Mouse (Mus musculus) left cerebral cortex, postnatal 36 days (tissue): ENCODE results near the gene 2300009A05Rik. TPM values are rescaled to one million over a fixed set of nuclear protein-coding genes. Genes with fewer than 3 reads are reported as not detected.

ENCODE experiments used
- DNase-seq, 2 experiments: peaks; one replicate each; pipeline ENCODE4 v3.0.0; 2021 to 2022; ENCODE audit warnings: low spot score in 2 of 2, mixed read lengths in 1 of 2
- intact Hi-C: fragments of 180-260 bp; cut with DNase I; formaldehyde crosslinking; loops from one replicate; pipeline ENCODE4 v1.15.1; 2025
- total RNA-seq, 2 experiments: library from RNA; stranded (reverse); gene quantifications; 2 replicates each; pipeline ENCODE4 v1.2.3; 2021

2300009A05Rik gene
- 10 to 100 TPM; 24.8 to 27.3 TPM for total RNA-seq

DNA sequence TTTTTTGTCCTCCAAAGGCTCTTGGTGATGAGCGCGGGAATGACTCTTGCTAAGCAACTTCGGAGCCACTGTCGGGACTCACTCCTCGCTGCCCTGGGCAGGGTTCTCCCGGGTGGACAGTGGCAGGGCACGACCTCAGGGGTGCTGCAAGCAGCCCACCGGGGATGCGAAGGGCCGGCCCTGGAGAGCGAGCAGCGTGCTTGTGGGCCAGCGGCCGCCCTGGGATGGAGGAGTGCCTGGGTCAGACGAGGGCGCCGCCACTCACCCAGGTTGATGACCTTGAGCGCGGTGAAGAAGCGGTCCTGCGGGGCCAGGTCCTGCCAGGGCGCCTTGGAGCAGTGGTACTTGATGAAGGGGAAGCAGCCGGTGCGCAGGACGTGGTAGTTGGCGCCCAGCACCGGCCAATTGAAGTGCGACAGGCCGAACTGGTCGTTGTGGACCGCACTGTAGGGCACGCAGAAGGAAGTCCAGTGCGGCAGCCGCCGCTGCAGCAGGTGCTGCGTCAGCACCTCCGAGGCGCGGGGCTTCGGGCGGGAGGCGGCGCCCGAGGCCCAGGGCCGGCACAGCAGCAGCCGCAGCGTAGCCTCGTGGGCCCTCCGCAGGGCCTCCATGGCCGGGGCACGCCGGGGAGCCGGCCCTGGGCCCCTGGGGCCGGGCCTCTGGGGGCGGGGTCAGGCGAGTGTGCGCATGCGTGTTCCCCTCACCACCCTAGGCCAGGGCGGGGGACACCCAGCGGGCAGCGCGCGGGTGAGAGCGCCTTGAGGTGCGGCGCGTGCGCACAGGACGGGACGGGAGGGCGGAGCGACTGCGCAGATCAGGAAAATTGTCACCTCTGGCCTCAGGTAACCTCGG, at the start of gene 2300009A05Rik:
Gene 2300009A05Rik (minus strand): TSS at position 636 of the 852 bp plus-strand sequence.
- peak; percentile 93 to 96 for DNase-seq
- intact Hi-C loops: loop anchor here (5.0 kb wide), 1 partner anchor 267 kb away; no protein-coding TSS in a partner anchor

DNA sequence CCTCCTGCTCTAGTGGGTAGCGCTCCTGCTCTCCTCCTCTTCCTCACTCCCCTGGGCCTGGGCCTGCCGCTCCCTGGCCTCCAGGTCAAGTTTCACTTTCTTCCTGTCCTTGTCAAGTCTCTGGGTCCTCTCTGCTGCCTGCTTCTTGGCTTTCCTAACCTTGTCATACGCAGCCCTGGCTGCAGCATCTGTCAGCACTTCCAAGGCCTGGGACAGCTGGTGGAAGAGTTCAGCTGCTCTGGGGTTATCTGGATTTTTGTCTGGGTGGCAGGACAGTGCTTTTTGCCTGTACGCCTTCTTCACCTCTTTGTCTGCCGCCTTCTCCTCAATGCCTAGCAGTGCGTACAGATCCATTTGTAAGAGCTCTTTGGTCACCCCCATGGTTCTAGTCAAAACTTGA, 44.6 kb upstream of the 2300009A05Rik start:
- intact Hi-C loops: no loop called here
- DNase-seq: no peak

DNA sequence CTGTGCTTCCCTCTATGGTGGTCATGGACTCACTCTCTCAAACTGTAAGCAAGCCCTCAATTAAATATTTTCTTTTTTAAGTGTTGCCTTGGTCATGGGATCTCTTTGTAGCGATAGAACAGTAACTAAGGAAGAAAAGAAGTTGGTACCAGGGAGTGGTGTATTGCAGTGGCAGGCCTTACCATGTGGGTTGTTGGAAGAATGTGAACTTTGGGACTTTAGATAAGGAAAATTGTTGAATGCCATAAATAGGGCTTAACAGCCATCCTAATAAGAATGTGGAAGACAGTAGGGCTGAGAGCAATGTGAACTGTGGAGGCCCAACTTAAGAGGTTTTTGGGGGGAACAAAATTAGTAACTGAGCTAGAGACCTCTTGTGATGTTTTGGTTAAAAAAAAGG, 31.6 kb upstream of the 2300009A05Rik start:
- no peak for DNase-seq
- intact Hi-C loops: no loop called here

DNA sequence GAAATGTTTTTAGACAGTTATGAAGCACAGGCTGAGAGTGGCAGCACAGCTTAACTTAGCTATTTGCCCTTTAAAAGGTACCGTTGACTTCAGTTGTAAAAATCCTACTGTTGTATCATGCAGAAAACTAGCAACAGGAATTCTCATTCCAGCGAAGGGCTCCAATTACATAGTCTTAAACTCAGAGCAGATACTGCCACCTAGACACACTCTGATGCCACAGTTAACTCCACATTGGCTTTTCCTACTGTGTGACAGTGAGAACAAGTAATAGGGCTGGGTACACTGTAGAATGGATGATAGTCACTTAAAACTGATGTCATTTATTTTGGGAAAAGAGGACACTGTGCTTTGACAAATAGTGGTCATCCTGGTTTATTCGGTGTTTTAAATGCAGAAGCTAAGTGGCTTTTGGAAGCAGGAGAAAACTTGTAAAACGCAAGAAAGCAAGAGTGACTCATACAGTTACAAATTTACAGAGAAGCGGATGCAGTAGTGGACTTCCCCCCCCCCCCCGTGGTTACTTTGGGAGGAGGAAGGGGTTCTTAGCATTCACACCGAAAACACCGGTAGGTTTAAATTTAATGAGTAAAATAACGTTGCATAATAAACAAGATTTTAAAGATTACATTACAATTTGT, 22.2 kb upstream of the 2300009A05Rik start:
- intact Hi-C loops: no loop called here
- DNase-seq: no peak

DNA sequence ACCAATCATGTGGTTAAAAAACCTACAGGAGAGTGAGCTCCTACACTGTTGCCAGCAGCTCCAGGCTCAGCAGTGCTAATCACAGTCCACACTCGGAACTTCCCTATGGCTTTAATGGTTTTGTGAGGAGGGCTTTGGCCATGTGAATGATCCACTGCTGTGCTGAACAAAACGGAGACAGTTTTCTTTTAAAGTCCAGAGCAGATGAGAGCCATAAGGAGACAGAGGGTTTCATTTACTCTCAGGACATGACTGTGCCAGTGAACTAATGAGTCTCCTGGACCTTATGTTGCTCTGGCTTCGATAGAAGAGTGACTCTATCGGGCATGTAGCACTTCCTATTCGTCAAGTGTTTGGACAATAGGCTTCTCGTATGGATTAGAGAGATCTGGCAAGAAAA, 21.4 kb upstream of the 2300009A05Rik start:
- intact Hi-C loops: no loop called here
- no peak for DNase-seq

DNA sequence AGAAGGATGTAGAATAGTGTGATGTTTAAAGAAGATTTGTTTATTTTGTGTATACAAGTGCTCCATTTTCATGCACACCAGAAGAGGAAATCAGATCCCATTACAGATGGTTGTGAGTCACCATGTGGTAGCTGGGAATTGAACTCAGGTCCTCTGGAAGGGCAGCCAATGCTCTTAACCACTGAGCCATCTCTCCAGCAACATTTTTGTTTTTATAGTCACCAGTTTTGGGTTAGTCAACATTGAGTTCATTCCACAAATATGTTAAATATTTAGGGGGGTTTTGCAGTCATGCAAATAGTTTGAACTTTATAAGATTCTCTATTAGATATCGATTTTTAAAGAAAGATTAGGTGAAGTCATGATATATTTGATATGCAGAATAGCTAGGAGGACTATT, 1.1 kb upstream of the 2300009A05Rik start:
- no peak for DNase-seq
- intact Hi-C loops: no loop called here

DNA sequence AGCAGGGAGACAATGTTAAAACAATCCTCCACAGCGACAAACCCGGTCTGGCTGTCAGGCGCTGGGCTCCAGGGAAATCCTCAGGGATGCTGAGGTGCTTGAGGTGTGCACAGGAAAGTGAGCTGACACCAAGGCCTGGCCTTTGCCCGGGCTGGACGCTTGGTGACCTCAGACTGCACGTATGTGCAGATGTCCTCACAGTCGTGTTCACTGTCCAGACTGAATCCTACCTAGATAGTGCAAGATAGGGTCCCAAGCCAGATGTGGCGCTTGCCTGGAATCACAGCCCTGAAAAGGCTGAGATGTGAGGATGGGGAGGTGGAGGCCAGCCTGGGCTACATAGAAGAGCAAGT, 393 bp upstream of the 2300009A05Rik start:
- intact Hi-C loops: loop anchor here (5.0 kb wide), 1 partner anchor 267 kb away; no protein-coding TSS in a partner anchor
- no peak for DNase-seq

DNA sequence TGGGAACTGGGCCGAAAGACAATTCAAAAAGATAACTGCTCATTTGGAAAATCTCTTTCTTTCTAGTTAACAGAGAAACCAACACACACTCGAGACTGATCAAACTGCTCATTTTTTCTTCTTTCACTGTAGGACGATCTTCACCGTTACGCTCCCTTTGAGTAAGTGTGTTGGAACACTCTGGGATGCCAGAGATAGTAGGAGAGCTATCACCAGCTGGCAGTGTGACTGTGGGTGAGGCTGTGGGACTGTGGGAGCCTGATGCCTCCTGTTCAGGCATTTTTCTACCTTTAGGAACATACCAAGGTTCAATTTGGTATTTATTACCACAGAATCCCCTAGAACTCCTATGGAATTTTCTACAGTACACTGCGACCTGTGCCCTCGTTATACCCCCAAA, 3.4 kb downstream of the 2300009A05Rik start:
- peak; percentile 25 to 34 for DNase-seq

DNA sequence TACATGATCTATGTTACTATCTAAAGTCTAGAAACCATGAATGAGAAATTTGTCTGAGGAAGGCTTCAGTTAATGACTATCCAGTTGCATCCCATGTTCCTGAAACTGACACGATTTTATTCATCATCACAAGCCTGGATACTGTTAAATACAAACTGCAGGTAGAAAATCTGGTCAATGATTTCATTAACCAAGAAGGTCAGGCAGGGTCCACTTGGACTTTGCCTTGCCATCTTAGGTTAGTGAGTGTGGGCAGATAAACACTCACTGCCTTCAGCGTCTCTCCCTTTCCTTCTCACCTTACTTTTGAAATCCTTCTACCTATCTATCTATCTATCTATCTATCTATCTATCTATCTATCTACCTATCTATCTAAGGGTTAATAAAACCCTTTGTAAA, 7.7 kb downstream of the 2300009A05Rik start:
- intact Hi-C loops: no loop called here

More for the DNA sequence above, 3.4 kb downstream of the 2300009A05Rik start:
- intact Hi-C loops: loop anchor here (5.0 kb wide), 1 partner anchor 263 kb away; no protein-coding TSS in a partner anchor

DNA sequence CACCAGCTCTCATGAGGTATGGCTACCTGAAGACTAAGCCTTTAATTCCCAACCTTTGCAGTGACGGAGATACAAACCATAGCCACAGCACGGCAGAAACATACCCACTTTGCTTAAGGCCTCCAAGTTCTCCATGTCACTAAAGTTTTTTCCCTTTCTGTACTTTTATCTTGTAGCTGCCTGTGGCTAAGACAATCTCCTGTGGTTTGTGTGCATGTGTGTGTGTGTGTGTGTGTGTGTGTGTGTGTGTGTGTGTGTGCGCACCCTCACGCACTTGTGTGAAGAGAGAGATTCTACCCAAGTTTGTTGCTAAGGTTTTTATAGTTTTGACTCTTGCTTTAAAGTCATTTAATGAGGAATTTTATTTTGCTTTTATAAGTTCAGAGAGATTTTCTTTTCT, 16.3 kb downstream of the 2300009A05Rik start:
- DNase-seq: no peak
- intact Hi-C loops: no loop called here

More for the DNA sequence above, 7.7 kb downstream of the 2300009A05Rik start:
- no peak for DNase-seq

DNA sequence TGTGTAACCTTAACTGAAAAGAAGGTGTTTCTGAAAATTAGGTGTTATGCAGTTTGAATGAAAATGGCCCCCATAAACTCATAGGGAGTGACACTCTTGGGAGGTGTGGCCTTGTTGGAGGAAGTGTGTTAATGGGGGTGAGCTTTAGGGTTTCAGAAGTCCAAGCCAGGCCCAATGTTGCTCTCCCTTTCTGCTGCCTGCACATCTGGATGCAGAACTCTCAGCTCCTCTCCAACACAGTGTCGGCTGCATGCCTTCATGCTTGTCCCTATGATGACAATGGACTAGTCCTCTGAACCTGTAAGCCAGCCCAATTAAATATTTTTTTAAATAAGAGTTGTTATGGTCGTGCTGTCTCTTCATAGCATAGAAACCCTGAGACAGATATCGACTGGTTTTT, 18.7 kb downstream of the 2300009A05Rik start:
- no peak for DNase-seq
- intact Hi-C loops: no loop called here

DNA sequence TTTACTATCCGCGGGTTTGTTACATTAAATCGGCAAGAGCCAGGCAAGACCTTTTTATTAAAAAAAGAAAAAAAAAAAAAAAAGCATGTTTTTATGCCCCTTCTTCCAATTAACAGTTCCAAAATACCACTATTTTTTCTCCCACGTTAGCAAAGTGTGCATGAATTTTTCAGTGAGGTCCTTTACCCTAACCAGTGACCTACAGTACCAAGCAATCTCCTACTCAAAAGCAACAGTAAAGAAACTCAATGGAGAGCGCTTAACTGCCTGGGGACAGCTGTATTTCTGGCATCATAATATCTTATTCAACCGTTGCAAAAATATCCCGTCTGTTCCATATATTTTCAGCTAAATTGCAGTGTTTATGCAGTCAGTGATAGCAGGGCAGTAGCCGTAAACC, 20.9 kb downstream of the 2300009A05Rik start:
- no peak for DNase-seq
- intact Hi-C loops: no loop called here

DNA sequence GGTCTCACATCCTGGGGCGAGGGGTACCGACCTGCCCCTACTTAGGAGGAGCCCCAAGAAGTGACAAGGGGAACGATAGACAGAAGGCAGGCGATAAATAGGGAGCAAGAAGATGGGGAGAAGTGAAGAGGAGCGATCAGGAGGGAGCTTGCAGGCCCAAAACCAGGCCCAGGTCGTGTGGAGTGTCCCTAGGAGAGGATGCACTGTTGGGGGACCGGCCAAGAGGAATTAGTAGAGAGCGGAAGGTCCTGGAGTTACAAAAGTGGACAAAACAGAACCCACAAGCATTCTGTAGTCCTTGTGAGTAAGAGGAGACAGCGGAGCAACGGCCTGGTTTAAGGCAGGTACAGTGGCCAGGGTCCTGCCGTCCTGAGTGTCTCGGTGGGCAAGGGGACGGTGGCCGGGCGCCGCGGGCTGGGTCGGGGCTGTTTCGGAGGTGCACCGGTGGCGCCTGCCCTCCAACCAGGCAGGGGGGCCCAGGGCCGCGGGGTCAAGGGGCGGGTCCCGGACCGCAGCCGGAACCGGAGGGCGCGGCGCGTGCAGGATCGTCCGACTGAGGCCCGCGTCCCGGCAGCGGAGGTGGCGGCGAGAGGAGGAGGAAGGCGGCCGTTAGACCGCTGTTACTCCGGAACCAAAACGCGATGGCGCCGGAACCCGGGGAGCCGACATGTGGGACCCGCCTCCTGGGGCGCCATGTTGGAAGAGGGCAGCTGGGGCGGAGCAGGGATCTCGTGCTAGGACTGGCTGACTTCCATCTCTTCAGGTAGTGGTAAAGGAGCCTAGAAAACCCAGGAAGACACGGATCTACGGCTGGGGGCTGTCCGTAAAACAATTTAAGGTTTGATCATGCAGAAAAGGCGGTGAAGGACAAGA, 21.5 kb downstream of the 2300009A05Rik start, which contains the start of gene Map2k5:
Gene Map2k5 (minus strand): TSS at position 633 of the 873 bp plus-strand sequence.
- intact Hi-C loops: no loop called here
- peak; percentile 93 to 94 for DNase-seq

DNA sequence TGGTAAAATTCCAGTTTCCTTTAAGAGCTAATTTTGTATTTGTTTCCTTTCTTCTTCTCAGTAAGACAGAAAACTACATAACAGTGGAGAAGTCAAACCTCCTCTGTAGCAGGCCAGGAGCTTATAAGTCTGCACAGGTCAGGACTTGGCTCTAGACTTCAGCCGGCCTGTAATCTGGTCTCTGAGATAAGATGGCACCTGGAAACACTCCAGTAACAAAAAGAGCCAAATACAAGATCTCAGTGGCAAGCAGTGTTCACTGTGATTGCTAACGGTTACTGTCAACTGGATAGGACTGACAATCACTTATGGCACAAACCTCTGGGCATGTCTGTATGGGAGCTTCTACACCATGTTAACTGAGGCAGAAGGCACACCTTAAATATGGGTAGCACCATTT, 25.7 kb downstream of the 2300009A05Rik start:
- intact Hi-C loops: no loop called here
- no peak for DNase-seq

DNA sequence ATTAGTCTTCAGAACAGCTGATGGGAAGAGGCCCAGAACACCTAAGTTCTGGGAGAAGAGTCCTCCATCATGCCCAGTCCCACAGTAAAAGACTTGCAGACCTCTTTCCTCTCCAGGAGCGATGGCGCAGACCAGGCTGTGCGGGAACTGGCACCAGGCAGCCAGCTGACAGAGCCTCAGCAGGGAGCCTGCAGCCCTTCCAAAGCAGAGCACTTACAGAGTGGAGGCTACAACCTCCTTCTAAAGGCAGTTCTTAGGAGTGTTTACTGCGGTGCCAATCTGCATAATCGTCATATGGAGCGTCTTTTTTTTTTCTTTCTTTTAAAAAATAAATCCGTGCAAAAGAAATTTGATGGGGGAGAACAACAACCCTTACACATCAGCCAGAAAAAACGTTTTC, 26.5 kb downstream of the 2300009A05Rik start:
- intact Hi-C loops: no loop called here
- DNase-seq: no peak

DNA sequence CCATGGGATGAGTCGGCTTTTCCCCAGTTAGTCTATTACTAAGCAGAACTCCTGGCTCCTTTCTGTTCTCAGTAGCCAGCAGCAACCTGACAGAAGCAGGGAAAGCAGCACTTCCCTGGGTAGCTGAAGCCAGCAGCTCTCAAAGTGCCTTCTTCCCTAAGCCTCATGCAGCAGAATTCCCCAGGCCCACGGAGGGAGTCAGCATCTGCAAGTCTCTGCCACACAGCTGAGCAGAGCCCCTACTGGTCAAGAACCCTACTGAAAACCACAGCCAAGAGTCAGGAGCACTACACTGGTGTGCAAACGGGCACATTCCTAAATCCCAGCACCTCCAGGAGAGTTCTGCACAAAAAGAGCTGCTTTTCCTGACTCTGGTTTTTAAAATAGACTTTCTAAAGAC, 38.6 kb downstream of the 2300009A05Rik start:
- intact Hi-C loops: no loop called here
- no peak for DNase-seq

DNA sequence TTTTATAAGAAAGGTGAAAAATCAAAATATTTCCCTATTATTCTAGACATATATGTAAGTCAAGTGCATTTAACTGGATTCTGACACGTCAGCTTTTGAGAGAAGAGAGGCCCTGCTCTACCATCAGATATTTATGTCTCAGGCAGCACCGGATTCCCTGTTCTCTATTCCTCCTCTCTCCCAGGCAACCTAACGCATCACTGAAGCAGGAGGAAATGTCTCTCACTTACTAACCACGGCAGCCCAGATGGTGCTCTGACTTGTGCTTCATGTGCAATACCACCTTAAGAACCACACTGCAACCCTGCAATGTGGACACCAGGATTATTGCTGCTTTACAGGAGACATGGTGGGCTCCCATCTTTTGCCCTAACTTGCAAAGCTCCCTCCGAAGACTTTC, 40.0 kb downstream of the 2300009A05Rik start:
- peak in 1 of 2 experiments; percentile 11 for DNase-seq
- intact Hi-C loops: no loop called here

DNA sequence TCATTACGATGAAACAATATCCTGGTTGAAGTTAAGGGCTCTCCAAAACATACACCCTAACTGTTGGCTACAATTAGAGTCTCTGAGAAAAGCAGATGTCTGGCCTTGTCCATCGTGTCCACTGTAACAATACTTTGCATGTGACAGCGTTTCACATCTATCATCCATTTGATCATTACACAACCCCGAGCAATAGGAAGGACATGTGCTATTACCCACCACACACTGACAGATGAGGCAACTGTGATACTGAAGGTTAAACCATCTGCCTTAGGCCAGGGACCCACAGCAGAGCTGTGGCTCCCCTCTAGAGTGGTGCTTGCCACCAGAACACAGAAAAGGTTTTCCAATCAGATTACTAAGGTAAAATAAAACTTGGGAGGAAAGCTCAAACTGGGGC, 42.3 kb downstream of the 2300009A05Rik start:
- DNase-seq: no peak
- intact Hi-C loops: no loop called here

DNA sequence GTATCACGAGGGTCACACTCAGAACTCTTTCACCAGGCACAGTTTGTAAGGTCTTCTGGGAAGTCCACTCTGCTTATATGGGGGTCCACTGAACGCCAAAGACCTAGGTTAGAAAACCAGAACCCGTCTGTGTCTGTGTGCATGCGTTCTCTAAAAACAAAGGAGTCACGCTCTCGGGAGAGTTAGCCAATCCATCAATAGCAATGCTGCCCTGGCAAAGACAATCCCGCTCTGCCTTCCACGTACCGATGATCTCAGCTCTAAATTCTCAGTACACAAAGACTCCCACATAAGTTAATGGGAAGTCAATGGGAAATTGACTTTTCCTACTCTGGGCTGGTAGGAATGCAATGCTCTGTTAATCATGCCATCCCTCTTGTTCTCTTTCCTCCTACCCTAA, 42.8 kb downstream of the 2300009A05Rik start:
- intact Hi-C loops: no loop called here
- DNase-seq: no peak

DNA sequence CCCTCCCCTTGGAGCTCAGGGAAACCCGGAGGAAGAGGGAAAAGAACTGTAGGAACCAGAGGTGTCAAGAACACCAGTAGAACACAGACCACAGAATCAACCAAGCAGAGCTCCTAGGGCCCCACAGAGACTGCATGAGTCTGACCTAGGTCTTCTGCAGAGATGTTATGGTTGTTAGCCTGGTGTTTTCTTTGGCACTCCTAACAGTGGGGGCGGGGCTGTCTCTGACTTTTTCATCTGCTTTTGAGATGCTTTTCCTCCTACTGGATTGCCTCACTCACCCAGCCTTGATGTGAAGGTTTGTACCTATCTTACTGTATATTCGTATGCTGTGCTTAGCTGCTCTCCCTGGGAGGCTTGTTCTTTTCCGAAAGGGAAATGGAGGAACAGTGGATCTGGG, 44.9 kb downstream of the 2300009A05Rik start:
- DNase-seq: no peak
- intact Hi-C loops: no loop called here
